Mouse (Mus musculus) midbrain, embryonic 14.5 days (tissue): Measurements from ENCODE around the gene Irf6. TPM values are rescaled to one million over a fixed set of nuclear protein-coding genes. Genes with fewer than 3 reads are reported as not detected.

Experiments
- ATAC-seq: fragments of 200-750 bp; cut with Nextera tagmentation; 2 replicates; pipeline ENCODE4 v1.8.0; 2017; ENCODE audit warnings: moderate number of reproducible peaks, moderate library complexity; ENCODE audit not compliant: low FRiP score, low TSS enrichment
- DNase-seq: peaks from one replicate; pipeline ENCODE4 v3.0.0-alpha.2; 2015
- H3K27ac ChIP-seq: fragments of 300-500 bp; sonication (generic); replicated peaks from 2 replicates; pipeline ENCODE4 v1.5.1; 2014; ENCODE audit warnings: mild to moderate bottlenecking, low read depth, low read length, moderate library complexity
- H3K27me3 ChIP-seq: fragments of 300-500 bp; sonication (generic); 2 replicates; pipeline ENCODE4 v1.6.1; 2014; ENCODE audit warnings: low read length, control low read depth, mixed read lengths; ENCODE audit not compliant: control insufficient read depth, insufficient read depth
- H3K36me3 ChIP-seq: fragments of 300-500 bp; sonication (generic); 2 replicates; pipeline ENCODE4 v1.6.1; 2014; ENCODE audit warnings: low read length, control low read depth; ENCODE audit not compliant: control insufficient read depth, insufficient read depth
- H3K4me1 ChIP-seq: fragments of 300-500 bp; sonication (generic); 2 replicates; pipeline ENCODE4 v1.6.1; 2014; ENCODE audit warnings: mild to moderate bottlenecking, antibody characterized with exemption, low read length, control low read depth; ENCODE audit not compliant: control insufficient read depth, insufficient read depth
- H3K4me2 ChIP-seq: fragments of 300-500 bp; sonication (generic); 2 replicates; pipeline ENCODE4 v1.6.1; 2014; ENCODE audit warnings: mild to moderate bottlenecking, low read length, moderate library complexity
- H3K4me3 ChIP-seq: fragments of 300-500 bp; sonication (generic); replicated peaks from 2 replicates; pipeline ENCODE4 v1.5.1; 2014; ENCODE audit warnings: low read depth, low read length
- H3K9ac ChIP-seq: fragments of 300-500 bp; sonication (generic); replicated peaks from 2 replicates; pipeline ENCODE4 v1.6.1; 2014; ENCODE audit warnings: mild to moderate bottlenecking, low read length, moderate library complexity
- H3K9me3 ChIP-seq: fragments of 300-500 bp; sonication (generic); 2 replicates; pipeline ENCODE4 v1.6.1; 2016; ENCODE audit warnings: low read length, control low read depth, mixed read lengths; ENCODE audit not compliant: control insufficient read depth
- WGBS: fragments of 180-500 bp; shearing (Covaris S2); extraction: QIAGEN DNeasy Blood & Tissue Kit; methylation state at CpG from one replicate; pipeline ENCODE4 v1.1.7; 2014; 5-methylcytosine and 5-hydroxymethylcytosine counted together
- polyA plus RNA-seq: library from polyadenylated mRNA; unstranded; fragments of >200 nt; fragmentation: Nextera tagmentation; extraction: Ambion mirVana; gene quantifications from 2 replicates; pipeline ENCODE4 v1.2.1, GENCODE M21; 2014

The Irf6 gene
- polyA plus RNA-seq, 1 experiment from 2014 or later, result 0.92 TPM

- H3K4me1 ChIP-seq, result no peaks in the 10 kb centered on the region
- 0 out of 2 replicates have a peak overlapping the region, but pooled peaks have one; percentile 7 for H3K4me2 ChIP-seq
- H3K27ac ChIP-seq, result no peak overlapping the region
- H3K36me3 ChIP-seq, result no peaks in the 10 kb centered on the region
- no peak overlapping the region for H3K4me3 ChIP-seq
- no peak overlapping the region for H3K9ac ChIP-seq
- H3K9me3 ChIP-seq, result no peaks in the 10 kb centered on the region
- ATAC-seq (no peak), DNase-seq (peak; percentile 39)
- no peaks in the 10 kb centered on the region for H3K27me3 ChIP-seq
- WGBS, result 13% methylated on average over 18 of the region's 18 CpGs
Observed at GRCm38 (mm10) chr1:193160317-193161032, 7.6 kb downstream of the Irf6 start.

- Histone ChIP-seq H3K36me3 (no peaks in the 10 kb centered on the region), H3K4me2 (no peak within 1 kb of the TSS), H3K27ac (no peak within 1 kb of the TSS), H3K4me3 (no peak within 1 kb of the TSS), H3K9me3 (no peaks in the 10 kb centered on the region), H3K9ac (no peak within 1 kb of the TSS), H3K4me1 (peaks cover 12% of the 10 kb centered on the region), H3K27me3 (no peaks in the 10 kb centered on the region)
- 94% methylated on average over 3 of the region's 3 CpGs for WGBS
- no peak for ATAC-seq
- DNase-seq, result no peak
Observed at GRCm38 (mm10) chr1:193167746-193168145, 14.8 kb downstream of the Irf6 start, which contains the start of gene A130010J15Rik. Gene A130010J15Rik, plus strand, starts transcription at chr1:193168046.

GRCm38 (mm10) chr1:193169228-193169627, 16.3 kb downstream of the Irf6 start:
- no peaks in the 10 kb centered on the region for H3K36me3 ChIP-seq
- no peak overlapping the region for H3K4me2 ChIP-seq
- WGBS, result 93% methylated on average over 7 of the region's 7 CpGs
- H3K4me1 ChIP-seq, result peaks cover 18% of the 10 kb centered on the region
- no peak for DNase-seq
- ATAC-seq, result no peak
- H3K9ac ChIP-seq, result no peak overlapping the region
- H3K4me3 ChIP-seq, result no peak overlapping the region
- H3K27me3 ChIP-seq, result no peaks in the 10 kb centered on the region
- no peaks in the 10 kb centered on the region for H3K9me3 ChIP-seq
- H3K27ac ChIP-seq, result no peak overlapping the region

GRCm38 (mm10) chr1:193169856-193170255, 16.9 kb downstream of the Irf6 start:
- no peaks in the 10 kb centered on the region for H3K36me3 ChIP-seq
- H3K4me3 ChIP-seq, result no peak overlapping the region
- no peaks in the 10 kb centered on the region for H3K9me3 ChIP-seq
- ATAC-seq (no peak), DNase-seq (peak; percentile 56)
- H3K9ac ChIP-seq, result no peak overlapping the region
- peaks cover 24% of the 10 kb centered on the region for H3K4me1 ChIP-seq
- WGBS, result 83% methylated on average over 2 of the region's 2 CpGs
- no peak overlapping the region for H3K4me2 ChIP-seq
- no peaks in the 10 kb centered on the region for H3K27me3 ChIP-seq
- H3K27ac ChIP-seq, result no peak overlapping the region

- Histone ChIP-seq H3K9ac (peak overlapping the region; percentile 67), H3K36me3 (no peaks in the 10 kb centered on the region), H3K9me3 (no peaks in the 10 kb centered on the region), H3K4me2 (peak overlapping the region; percentile 82), H3K27ac (peak overlapping the region; percentile 85), H3K27me3 (no peaks in the 10 kb centered on the region), H3K4me3 (peak overlapping the region; percentile 54), H3K4me1 (peaks cover 28% of the 10 kb centered on the region)
- WGBS, result under 1% methylated on average over 48 of the region's 48 CpGs
- ATAC-seq (peak; percentile 99), DNase-seq (peak; percentile 100)
Observed at GRCm38 (mm10) chr1:193172991-193173809, 20.3 kb downstream of the Irf6 start.

- H3K27ac ChIP-seq, result peak overlapping the region; percentile 85
- H3K9ac ChIP-seq, result peak overlapping the region; percentile 66
- peak overlapping the region; percentile 54 for H3K4me3 ChIP-seq
- DNase-seq (no peak), ATAC-seq (no peak)
- no peaks in the 10 kb centered on the region for H3K9me3 ChIP-seq
- no peaks in the 10 kb centered on the region for H3K36me3 ChIP-seq
- 22% methylated on average over 9 of the region's 9 CpGs for WGBS
- peaks cover 28% of the 10 kb centered on the region for H3K4me1 ChIP-seq
- H3K4me2 ChIP-seq, result peak overlapping the region; percentile 82
- H3K27me3 ChIP-seq, result no peaks in the 10 kb centered on the region
Observed at GRCm38 (mm10) chr1:193173810-193174129, 20.9 kb downstream of the Irf6 start.

- no peaks in the 10 kb centered on the region for H3K27me3 ChIP-seq
- DNase-seq (no peak), ATAC-seq (no peak)
- H3K4me1 ChIP-seq, result peaks cover 28% of the 10 kb centered on the region
- no peak overlapping the region for H3K27ac ChIP-seq
- H3K36me3 ChIP-seq, result no peaks in the 10 kb centered on the region
- H3K9ac ChIP-seq, result peak overlapping the region; percentile 66
- H3K4me2 ChIP-seq, result peak overlapping the region; percentile 82
- H3K4me3 ChIP-seq, result peak overlapping the region; percentile 54
- no peaks in the 10 kb centered on the region for H3K9me3 ChIP-seq
- 93% methylated on average over 13 of the region's 13 CpGs for WGBS
Observed at GRCm38 (mm10) chr1:193174143-193174733, 21.3 kb downstream of the Irf6 start.

GRCm38 (mm10) chr1:193181104-193181503, 28.2 kb downstream of the Irf6 start:
- H3K36me3 ChIP-seq, result no peaks in the 10 kb centered on the region
- no peaks in the 10 kb centered on the region for H3K4me1 ChIP-seq
- 92% methylated on average over 3 of the region's 3 CpGs for WGBS
- no peaks in the 10 kb centered on the region for H3K9me3 ChIP-seq
- H3K27me3 ChIP-seq, result no peaks in the 10 kb centered on the region
- H3K4me3 ChIP-seq, result no peak overlapping the region
- DNase-seq, result no peak
- H3K27ac ChIP-seq, result no peak overlapping the region
- H3K4me2 ChIP-seq, result no peak overlapping the region
- no peak overlapping the region for H3K9ac ChIP-seq
- no peak for ATAC-seq
